Mouse (Mus musculus) CH12.LX (cell line): ENCODE results near the gene Crtc3. TPM values are rescaled to one million over a fixed set of nuclear protein-coding genes. Genes with fewer than 3 reads are reported as not detected.

Experiments
- DNase-seq: peaks from one replicate; pipeline ENCODE4 v3.0.0-alpha.2; 2013; ENCODE audit errors: extremely low read depth
- H3K27ac ChIP-seq: 2 replicates; pipeline ENCODE4 v1.5.1; 2012; ENCODE audit warnings: low read depth, mild to moderate bottlenecking, control low read depth, moderate library complexity; ENCODE audit not compliant: insufficient read depth
- H3K27me3 ChIP-seq: replicated peaks from 2 replicates; pipeline ENCODE3; 2012; ENCODE audit warnings: inconsistent platforms
- H3K36me3 ChIP-seq, 2 experiments: replicated peaks in 1 of 2; 2 replicates each; pipeline versions ENCODE3 to v1.6.1; 2012; ENCODE audit warnings: inconsistent platforms in 1 of 2, low read length in 1 of 2, mild to moderate bottlenecking in 1 of 2, mixed read lengths in 1 of 2, moderate library complexity in 1 of 2; ENCODE audit not compliant: control insufficient read depth in 1 of 2, insufficient read depth in 1 of 2
- H3K4me1 ChIP-seq, 2 experiments: 2 replicates each; pipeline ENCODE4 v1.6.1; 2012; ENCODE audit warnings: inconsistent platforms in 1 of 2, moderate library complexity in 1 of 2; ENCODE audit not compliant: insufficient read depth in 2 of 2, control insufficient read depth in 1 of 2
- H3K4me2 ChIP-seq: 2 replicates; pipeline ENCODE4 v1.6.1; 2012; ENCODE audit warnings: low read depth, mild to moderate bottlenecking, control low read depth; ENCODE audit not compliant: poor library complexity, insufficient read depth, severe bottlenecking
- H3K4me3 ChIP-seq, 3 experiments: fragments of 150-350 bp in 1 of 3; sonication (generic) in 1 of 3; replicated peaks in 1 of 3; 2 replicates each; pipeline versions ENCODE3 to v1.5.1; 2011 to 2012; ENCODE audit warnings: low read depth in 2 of 3, low read length in 2 of 3, mild to moderate bottlenecking in 2 of 3, moderate library complexity in 2 of 3, control low read depth in 1 of 3, improper control_type of control experiment in 1 of 3, inconsistent platforms in 1 of 3, mixed read lengths in 1 of 3; ENCODE audit not compliant: poor library complexity in 1 of 3
- H3K79me2 ChIP-seq: replicated peaks from 2 replicates; pipeline ENCODE4 v1.6.1; 2012; ENCODE audit warnings: mild to moderate bottlenecking, moderate library complexity; ENCODE audit not compliant: control insufficient read depth, poor library complexity, insufficient read depth, severe bottlenecking; ENCODE audit errors: extremely low read depth
- H3K9ac ChIP-seq: 2 replicates; pipeline ENCODE4 v1.6.1; 2012; ENCODE audit warnings: low read depth, mild to moderate bottlenecking, control low read depth, moderate library complexity; ENCODE audit not compliant: insufficient read depth
- H3K9me3 ChIP-seq: replicated peaks from 2 replicates; pipeline ENCODE3; 2012; ENCODE audit warnings: low read length, inconsistent platforms, mixed read lengths
- CHD2 ChIP-seq: IDR thresholded peaks from 2 replicates; pipeline ENCODE4 v1.6.1; 2011; ENCODE audit warnings: low read length, improper control_type of control experiment
- E2F4 ChIP-seq: IDR thresholded peaks from 2 replicates; pipeline ENCODE4 v1.6.1; 2011; ENCODE audit warnings: low read depth, low read length, improper control_type of control experiment; ENCODE audit not compliant: insufficient replicate concordance
- ETS1 ChIP-seq: conservative IDR thresholded peaks from 2 replicates; pipeline ENCODE4 v1.6.1; 2012; ENCODE audit warnings: low read depth, mild to moderate bottlenecking, inconsistent platforms, low read length, improper control_type of control experiment, moderate library complexity
- HCFC1 ChIP-seq: IDR thresholded peaks from 2 replicates; pipeline ENCODE4 v1.6.1; 2012; ENCODE audit warnings: low read depth, mild to moderate bottlenecking, inconsistent platforms, low read length, improper control_type of control experiment
- MAFK ChIP-seq: IDR thresholded peaks from 2 replicates; pipeline ENCODE4 v1.6.1; 2011; ENCODE audit warnings: low read length, improper control_type of control experiment; ENCODE audit not compliant: insufficient replicate concordance
- MEF2A ChIP-seq: IDR thresholded peaks from 2 replicates; pipeline ENCODE4 v1.6.1; 2014; ENCODE audit warnings: low read depth, mild to moderate bottlenecking, inconsistent platforms, low read length, improper control_type of control experiment, borderline replicate concordance
- MXI1 ChIP-seq: IDR thresholded peaks from 2 replicates; pipeline ENCODE4 v1.6.1; 2011; ENCODE audit warnings: mild to moderate bottlenecking, low read depth, low read length, improper control_type of control experiment
- MYC ChIP-seq: IDR thresholded peaks from 2 replicates; pipeline ENCODE4 v1.6.1; 2011; ENCODE audit warnings: low read depth, mild to moderate bottlenecking, improper control_type of control experiment, low read length
- NELFE ChIP-seq: IDR thresholded peaks from 2 replicates; pipeline ENCODE4 v1.6.1; 2011; ENCODE audit warnings: low read depth, low read length, improper control_type of control experiment
- NRF1 ChIP-seq: IDR thresholded peaks from 2 replicates; pipeline ENCODE4 v1.6.1; 2014; ENCODE audit warnings: low read depth, mild to moderate bottlenecking, inconsistent platforms, low read length, improper control_type of control experiment, moderate library complexity
- POLR2AphosphoS2 ChIP-seq: IDR thresholded peaks from 2 replicates; pipeline ENCODE4 v1.6.1; 2011; ENCODE audit warnings: low read depth, low read length, improper control_type of control experiment
- RAD21 ChIP-seq: IDR thresholded peaks from 2 replicates; pipeline ENCODE4 v1.6.1; 2011; ENCODE audit warnings: low read depth, mild to moderate bottlenecking, low read length, improper control_type of control experiment, moderate library complexity
- SIN3A ChIP-seq: IDR thresholded peaks from 2 replicates; pipeline ENCODE4 v1.6.1; 2012; ENCODE audit warnings: low read length, improper control_type of control experiment, inconsistent platforms
- SMC3 ChIP-seq: IDR thresholded peaks from 2 replicates; pipeline ENCODE4 v1.6.1; 2011; ENCODE audit warnings: low read depth, low read length, improper control_type of control experiment
- TBP ChIP-seq: conservative IDR thresholded peaks from 2 replicates; pipeline ENCODE4 v1.6.1; 2011; ENCODE audit warnings: low read depth, low read length, improper control_type of control experiment
- TCF12 ChIP-seq: IDR thresholded peaks from 2 replicates; pipeline ENCODE4 v1.6.1; 2014; ENCODE audit warnings: low read depth, mild to moderate bottlenecking, inconsistent platforms, low read length, improper control_type of control experiment
- UBTF ChIP-seq: IDR thresholded peaks from 2 replicates; pipeline ENCODE4 v1.6.1; 2012; ENCODE audit warnings: low read depth, mild to moderate bottlenecking, inconsistent platforms, low read length, improper control_type of control experiment, moderate library complexity
- USF1 ChIP-seq: IDR thresholded peaks from 2 replicates; pipeline ENCODE4 v1.6.1; 2014; ENCODE audit warnings: low read depth, mild to moderate bottlenecking, inconsistent platforms, low read length, improper control_type of control experiment
- ZNF384 ChIP-seq: IDR thresholded peaks from 2 replicates; pipeline ENCODE4 v1.6.1; 2012; ENCODE audit warnings: low read depth, low read length, improper control_type of control experiment, inconsistent platforms
- dilution Hi-C: fragments of 300-500 bp; cut with MboI; formaldehyde crosslinking; loops from 2 replicates; pipeline ENCODE4 v1.14.3; 2020; ENCODE audit warnings: low sequenced_read_pairs; ENCODE audit not compliant: extremely low pct_unique_long_range_greater_than_20kb, extremely low pct_ligation_motif_present
- in situ Hi-C: fragments of 300-500 bp; cut with MboI; formaldehyde crosslinking; loops from 3 replicates; pipeline ENCODE4 v1.14.3; 2019; ENCODE audit warnings: low sequenced_read_pairs, low pct_ligation_motif_present, low pct_unique_long_range_greater_than_20kb, mixed read lengths
- polyA plus RNA-seq: library from polyadenylated mRNA; unstranded; fragments of >175 nt; gene quantifications from 2 replicates; pipeline ENCODE4 v1.2.1, GENCODE M21; 2012; ENCODE audit warnings: low read depth; ENCODE audit not compliant: insufficient read length
- total RNA-seq, 2 experiments: library from RNA; depleted of rRNA; stranded (reverse); fragments of 300-350 nt in 1 of 2; fragments of >200 nt in 1 of 2; gene quantifications; 2 replicates each; pipeline ENCODE4 v1.2.3; 2012 to 2014

Crtc3 gene
- total and polyA plus RNA-seq, 3 experiments, result 1.2 to 9.1 (median 4.4) TPM

DNA sequence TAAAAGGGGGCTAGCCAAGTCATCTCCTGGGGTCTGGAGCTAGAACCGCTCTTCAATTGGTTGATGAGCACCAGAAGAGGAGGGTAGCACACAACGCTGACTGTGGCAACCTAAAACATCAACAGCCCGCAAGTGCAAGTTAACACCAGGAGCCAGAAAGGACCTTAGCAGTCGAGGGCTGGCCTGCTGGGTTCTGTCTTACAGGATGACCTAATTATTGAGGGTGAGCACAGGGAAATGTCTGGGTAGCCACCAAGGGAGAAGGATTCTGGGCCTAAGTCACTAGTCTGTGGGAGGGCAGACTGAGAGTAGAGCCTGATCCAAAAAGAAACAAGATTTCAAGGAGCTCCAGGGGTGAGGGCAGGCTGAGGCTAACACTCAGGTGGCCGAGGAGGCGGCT lies 56.7 kb downstream of the Crtc3 start:
- in situ Hi-C loops, result no loop called here
- H3K4me1 ChIP-seq, result peaks cover 0 to 22% of the 10 kb centered on the region in 2 experiments; a peak in 2 of 4 replicates

GRCm38 (mm10) chr7:80631405-80631804 lies 57.3 kb downstream of the Crtc3 start:
- Histone ChIP-seq H3K4me3 (no peak overlapping the region), H3K27me3 (no peaks in the 10 kb centered on the region), H3K9me3 (no peaks in the 10 kb centered on the region), H3K27ac (no peak overlapping the region), H3K36me3 (peaks cover 3 to 25% of the 10 kb centered on the region in 2 experiments), H3K4me1 (peaks cover 0 to 22% of the 10 kb centered on the region in 2 experiments; a peak in 2 of 4 replicates), H3K79me2 (no peaks in the 10 kb centered on the region; the same call in 1 of the 2 replicates), H3K4me2 (no peak overlapping the region), H3K9ac (no peak overlapping the region)
- in situ Hi-C loops (no loop called here), dilution Hi-C loops (no loop called here)
- DNase-seq, result no peak
- no peak for TF ChIP-seq SMC3
- TF ChIP-seq E2F4, result no peak
- TF ChIP-seq HCFC1, result no peak
- no peak for TF ChIP-seq NELFE
- TF ChIP-seq SIN3A, result no peak
- TF ChIP-seq POLR2AphosphoS2, result no peak
- TF ChIP-seq RAD21, result no peak
- TF ChIP-seq UBTF, result no peak
- no peak for TF ChIP-seq CHD2
- TF ChIP-seq MYC, result no peak
- TF ChIP-seq TCF12, result no peak
- no peak for TF ChIP-seq USF1

More for the DNA sequence above, 56.7 kb downstream of the Crtc3 start:
- no peak overlapping the region for H3K27ac ChIP-seq
- H3K9ac ChIP-seq, result no peak overlapping the region
- DNase-seq, result no peak
- TF ChIP-seq NELFE, result no peak
- TF ChIP-seq SIN3A, result no peak
- no peak for TF ChIP-seq E2F4
- no peak for TF ChIP-seq ETS1
- no peak for TF ChIP-seq MEF2A
- TF ChIP-seq MXI1, result no peak
- TF ChIP-seq MAFK, result no peak
- TF ChIP-seq ZNF384, result no peak
- TF ChIP-seq NRF1, result no peak
- TF ChIP-seq MYC, result no peak
- no peak for TF ChIP-seq TBP
- TF ChIP-seq, all 38 proteins: peak for 0
- Histone ChIP-seq H3K4me2 (no peak overlapping the region), H3K79me2 (no peaks in the 10 kb centered on the region; the same call in 1 of the 2 replicates), H3K9me3 (no peaks in the 10 kb centered on the region), H3K27me3 (no peaks in the 10 kb centered on the region), H3K4me3 (no peak overlapping the region), H3K36me3 (peaks cover 3 to 24% of the 10 kb centered on the region in 2 experiments)
- dilution Hi-C loops, result no loop called here
